ENCODE assay signal across 9 mouse cellular contexts in the genomic region with DNA sequence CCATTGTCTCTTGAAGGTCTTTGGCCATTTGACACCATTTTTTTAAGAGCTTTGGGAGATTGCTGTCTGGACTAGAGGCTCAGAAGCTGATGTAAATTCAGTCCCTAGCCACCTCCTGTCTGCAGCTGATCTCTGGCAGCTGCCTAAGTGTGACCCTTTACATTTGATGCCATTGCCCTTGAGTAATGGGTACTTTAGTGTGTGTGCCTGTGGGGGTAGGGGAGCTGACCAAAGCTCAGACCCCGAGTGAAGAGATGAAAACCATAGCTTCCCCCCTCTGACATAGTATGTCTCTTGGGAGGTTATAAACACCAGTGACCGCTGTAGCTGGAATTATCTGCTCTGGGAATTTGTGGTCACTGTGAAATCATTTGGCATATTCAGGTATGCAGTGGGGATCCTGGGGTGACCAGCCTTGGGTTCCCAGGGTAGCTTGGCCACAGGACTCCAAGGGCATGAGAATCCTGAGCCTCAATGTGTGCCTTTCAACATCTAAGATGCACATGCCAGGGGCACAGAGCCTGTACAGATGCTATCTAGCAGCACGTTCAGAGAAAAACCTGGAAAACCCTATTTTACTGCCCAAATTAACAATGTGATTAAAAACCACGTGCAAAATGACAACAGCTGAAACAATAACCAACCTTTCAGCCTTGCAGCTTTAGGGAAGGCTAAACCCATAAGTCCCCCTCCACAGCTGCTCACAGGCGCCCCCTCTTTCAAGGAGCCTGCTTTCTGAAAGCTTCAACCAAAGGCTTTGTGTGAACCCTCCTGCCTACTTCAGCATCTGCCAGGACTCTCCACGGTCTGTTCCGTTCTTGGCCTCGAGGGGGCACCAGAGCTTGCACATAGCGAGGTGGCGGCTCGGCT.
DNase-seq lines count a peak whose midpoint lies in the region; ATAC-seq lines count a peak whose summit lies in the region.
"Had no signal": no experiment of that assay in that cellular context is flagged by ENCODE, and none has a peak within 500 bp of the region (broad histone marks: within the 10 kb centered on the region; RNA-seq: fewer than 3 reads in every experiment).

No protein-coding gene starts in this region.

- H3K36me3 ChIP-seq in hindbrain, embryonic 16.5 days (ENCODE audit: control insufficient read depth, insufficient read depth, low read length) = no peaks in the 10 kb centered on the region
- H3K36me3 ChIP-seq: liver, embryonic 15.5 days had no signal

- H3K4me3 ChIP-seq in hindbrain, embryonic 16.5 days (ENCODE audit: low read length) = peak overlapping the region; percentile 20; the same call in 1 of the 2 replicates
- H3K4me3 ChIP-seq: liver, embryonic 15.5 days had no signal

- no peak overlapping the region; the same call in 1 of the 2 replicates for H3K9ac ChIP-seq in hindbrain, embryonic 16.5 days (ENCODE audit: low read depth, low read length)
- H3K9ac ChIP-seq: liver, embryonic 15.5 days had no signal

- peak; percentile 93 for ATAC-seq in hindbrain, embryonic 16.5 days
- peak; percentile 85 for ATAC-seq in megakaryocyte progenitor cell, adult 5-6 weeks (replicated peaks; ENCODE audit: poor library complexity)
- no peak for ATAC-seq in erythroid progenitor cell, adult 5-6 weeks (replicated peaks; ENCODE audit: low FRiP score, poor library complexity, severe bottlenecking)

- 9% methylated on average over 11 of the region's 11 CpGs for WGBS in hindbrain, embryonic 16.5 days

- peak overlapping the region; percentile 65 for H3K27ac ChIP-seq in hindbrain, embryonic 16.5 days (ENCODE audit: low read depth, low read length)
- H3K27ac ChIP-seq: liver, embryonic 15.5 days had no signal

- no peaks in the 10 kb centered on the region; the same call in 1 of the 2 replicates for H3K9me3 ChIP-seq in hindbrain, embryonic 16.5 days (ENCODE audit: control insufficient read depth, low read length)
- H3K9me3 ChIP-seq: liver, embryonic 15.5 days had no signal

- H3K27me3 ChIP-seq in hindbrain, embryonic 16.5 days (replicated peaks; ENCODE audit: control insufficient read depth, insufficient read depth, low read length) = no peaks in the 10 kb centered on the region; the same call in 1 of the 2 replicates

- peak overlapping the region; percentile 56 for H3K4me2 ChIP-seq in hindbrain, embryonic 16.5 days (ENCODE audit: low read length)
- H3K4me2 ChIP-seq: liver, embryonic 15.5 days had no signal

- DNase-seq in adrenal gland, adult (ENCODE audit: inconsistent age in 2 of 2, low spot score in 1 of 2) = peak; percentile 68 to 94
- peak; percentile 99 for DNase-seq in cerebellum, postnatal 10 days
- peak; percentile 86 to 94 for DNase-seq in frontal cortex, postnatal 10 days (ENCODE audit: low spot score in 2 of 2)
- peak; percentile 94 to 98 for DNase-seq in left cerebral cortex, adult 18-20 months (ENCODE audit: low spot score in 2 of 2)
- DNase-seq in right cerebral cortex, postnatal 36 days (ENCODE audit: low spot score in 2 of 2) = peak; percentile 87 to 90

- H3K4me1 ChIP-seq in hindbrain, embryonic 16.5 days (ENCODE audit: control insufficient read depth, insufficient read depth, low read depth, low read length) = peaks cover 7% of the 10 kb centered on the region
- H3K4me1 ChIP-seq: liver, embryonic 15.5 days had no signal
